Mouse (Mus musculus): ENCODE data around the gene Tmem201.

The Tmem201 gene

GRCm38 (mm10) chr4:149749003-149749662, 11.3 kb upstream of the Tmem201 start:
- no peak for DNase-seq (ENCODE audit: low read depth)

GRCm38 (mm10) chr4:149744119-149744518, 6.3 kb upstream of the Tmem201 start:
- no peak for DNase-seq (ENCODE audit: low read depth)

- DNase-seq (ENCODE audit: low read depth) = no peak
These were observed 4.2 kb upstream of the Tmem201 start for GRCm38 (mm10) chr4:149742011-149742530.

GRCm38 (mm10) chr4:149740301-149740700, 2.5 kb upstream of the Tmem201 start:
- no peak for DNase-seq (ENCODE audit: low read depth)

GRCm38 (mm10) chr4:149739478-149739877, 1.6 kb upstream of the Tmem201 start:
- DNase-seq (ENCODE audit: low read depth) = no peak

GRCm38 (mm10) chr4:149736581-149736980, 1.3 kb downstream of the Tmem201 start:
- DNase-seq (ENCODE audit: low read depth) = no peak

- DNase-seq (ENCODE audit: low read depth) = no peak
These were observed 2.1 kb downstream of the Tmem201 start for GRCm38 (mm10) chr4:149735624-149736250.

- no peak for DNase-seq (ENCODE audit: low read depth)
These were observed 2.9 kb downstream of the Tmem201 start for GRCm38 (mm10) chr4:149734730-149735475.

- no peak for DNase-seq (ENCODE audit: low read depth)
These were observed 3.6 kb downstream of the Tmem201 start for GRCm38 (mm10) chr4:149734246-149734645.

- DNase-seq (ENCODE audit: low read depth) = no peak
These were observed 4.1 kb downstream of the Tmem201 start for GRCm38 (mm10) chr4:149733748-149734147.

GRCm38 (mm10) chr4:149732800-149733199, 5.0 kb downstream of the Tmem201 start:
- no peak for DNase-seq (ENCODE audit: low read depth)

- no peak for DNase-seq (ENCODE audit: low read depth)
These were observed 5.5 kb downstream of the Tmem201 start for GRCm38 (mm10) chr4:149732313-149732712.

GRCm38 (mm10) chr4:149730827-149731226, 7.0 kb downstream of the Tmem201 start:
- no peak for DNase-seq (ENCODE audit: low read depth)

GRCm38 (mm10) chr4:149728810-149729209, 9.0 kb downstream of the Tmem201 start:
- DNase-seq (ENCODE audit: low read depth) = no peak

- no peak for DNase-seq (ENCODE audit: low read depth)
These were observed 10.2 kb downstream of the Tmem201 start for GRCm38 (mm10) chr4:149727636-149728035.

GRCm38 (mm10) chr4:149725661-149726350, 12.0 kb downstream of the Tmem201 start:
- DNase-seq (ENCODE audit: low read depth) = no peak

GRCm38 (mm10) chr4:149724916-149725470, 12.9 kb downstream of the Tmem201 start:
- DNase-seq (ENCODE audit: low read depth) = no peak

GRCm38 (mm10) chr4:149723855-149724731, 13.8 kb downstream of the Tmem201 start:
- no peak for DNase-seq (ENCODE audit: low read depth)

- DNase-seq (ENCODE audit: low read depth) = no peak
These were observed 14.8 kb downstream of the Tmem201 start for GRCm38 (mm10) chr4:149723021-149723390.

GRCm38 (mm10) chr4:149722104-149723020, 15.5 kb downstream of the Tmem201 start:
- DNase-seq (ENCODE audit: low read depth) = no peak
